Mouse (Mus musculus) heart, adult 8-10 months (tissue): ENCODE data around the gene Snx6. TPM values are rescaled to one million over a fixed set of nuclear protein-coding genes. Genes with fewer than 3 reads are reported as not detected.
A peak's percentile ranks its signal among the peaks of the same experiment; 100 is the strongest.
"Not testable (repeated sequence)": the region's sequence is repeated elsewhere in the genome, so short reads cannot be mapped to it uniquely, and the experiment has no call there.

Experiments
- DNase-seq: peaks from one replicate; pipeline ENCODE4 v3.0.0; 2022; ENCODE audit warnings: low spot score
- total RNA-seq, 4 experiments: library from RNA; stranded (reverse); gene quantifications; 2 replicates each; pipeline ENCODE4 v1.2.4; 2022

Snx6 gene
- total RNA-seq, 4 experiments from 2014 or later, result 27.1 to 31.7 (median 29.0) TPM

DNA sequence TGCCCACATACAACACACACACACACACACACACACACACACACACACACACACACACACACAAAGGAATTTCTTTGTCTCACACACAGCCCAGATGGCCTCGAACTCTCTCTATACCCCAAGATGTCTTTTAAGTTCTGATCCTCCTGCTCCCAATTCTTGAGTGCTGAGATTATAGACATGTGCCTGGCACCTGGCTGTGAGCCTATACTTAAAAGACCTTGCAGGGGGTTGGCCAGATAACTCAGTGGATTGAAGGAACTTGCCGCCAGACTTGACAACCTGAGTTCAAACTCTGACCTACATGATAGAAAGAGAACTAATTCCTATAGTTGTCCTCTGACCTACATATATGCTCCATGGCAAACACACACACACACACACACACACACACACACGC is 8.0 kb upstream of the Snx6 start:
- DNase-seq, result no peak

DNA sequence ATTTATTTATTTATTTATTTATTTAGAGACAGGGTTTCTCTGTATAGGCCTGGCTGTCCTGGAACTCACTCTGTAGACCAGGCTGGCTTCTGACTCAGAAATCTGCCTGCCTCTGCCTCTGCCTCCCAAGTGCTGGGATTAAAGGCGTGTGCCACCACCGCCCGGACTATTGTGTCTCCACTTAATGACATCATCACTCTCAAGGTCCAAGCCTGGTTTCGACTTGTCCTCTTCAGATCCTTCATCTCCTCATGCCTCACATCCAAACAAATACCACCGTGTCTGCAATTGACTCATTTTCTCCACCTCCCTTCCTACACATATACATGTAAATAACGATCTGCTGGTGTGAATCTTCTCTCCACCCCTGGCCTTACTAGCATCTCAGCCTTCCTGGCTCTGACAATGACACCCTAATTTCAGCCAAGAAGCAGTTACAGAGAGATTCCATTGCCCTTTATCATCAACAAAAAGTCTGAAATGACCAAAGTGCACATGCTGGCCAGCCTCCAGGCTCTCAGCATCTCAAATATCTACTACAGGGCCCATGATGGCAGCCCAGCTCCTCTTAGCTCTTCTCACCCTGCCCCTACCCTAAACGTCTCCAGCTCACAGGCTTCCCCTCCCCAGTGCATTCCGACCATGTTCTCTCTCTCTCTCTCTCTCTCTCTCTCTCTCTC is 1.2 kb upstream of the Snx6 start:
- no peak for DNase-seq

DNA sequence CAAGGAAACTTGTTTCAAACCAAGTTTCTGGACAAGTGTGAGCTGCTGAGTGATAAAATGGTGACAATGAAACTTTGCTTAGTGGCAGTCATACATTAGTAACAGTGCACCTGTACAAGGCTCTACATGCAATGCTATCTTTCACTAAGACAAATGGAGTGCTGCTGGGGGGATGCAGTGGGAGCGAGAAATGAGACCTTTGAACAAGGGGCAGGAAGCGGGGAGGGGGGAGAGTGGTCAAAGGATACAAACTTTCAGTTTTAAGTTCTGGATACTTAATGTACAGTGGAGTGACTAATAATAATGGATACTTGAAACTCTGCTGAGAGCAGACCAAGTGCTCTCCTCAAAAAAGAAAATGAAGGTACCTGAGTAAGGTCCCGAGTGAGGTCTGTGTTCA is 1.1 kb downstream of the Snx6 start:
- DNase-seq, result no peak

DNA sequence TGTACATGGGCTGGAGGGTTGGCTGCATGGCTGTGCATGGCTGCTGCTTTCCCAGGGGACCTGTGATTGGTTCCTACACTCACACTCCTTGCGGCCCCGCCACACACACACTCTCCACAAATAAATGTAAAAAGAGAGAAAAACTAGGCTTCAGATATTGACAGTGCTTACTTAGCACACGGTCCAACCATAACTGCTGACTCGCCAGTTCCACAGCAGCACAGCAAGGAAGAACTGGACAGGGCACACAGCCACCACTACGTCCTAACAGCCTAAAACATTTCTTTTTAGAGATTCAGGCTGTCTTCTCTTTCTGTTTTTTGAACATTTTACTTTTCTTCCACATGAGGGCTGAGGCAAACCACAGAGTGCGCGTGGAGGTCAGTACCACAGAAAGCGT is 4.0 kb downstream of the Snx6 start:
- no peak for DNase-seq

DNA sequence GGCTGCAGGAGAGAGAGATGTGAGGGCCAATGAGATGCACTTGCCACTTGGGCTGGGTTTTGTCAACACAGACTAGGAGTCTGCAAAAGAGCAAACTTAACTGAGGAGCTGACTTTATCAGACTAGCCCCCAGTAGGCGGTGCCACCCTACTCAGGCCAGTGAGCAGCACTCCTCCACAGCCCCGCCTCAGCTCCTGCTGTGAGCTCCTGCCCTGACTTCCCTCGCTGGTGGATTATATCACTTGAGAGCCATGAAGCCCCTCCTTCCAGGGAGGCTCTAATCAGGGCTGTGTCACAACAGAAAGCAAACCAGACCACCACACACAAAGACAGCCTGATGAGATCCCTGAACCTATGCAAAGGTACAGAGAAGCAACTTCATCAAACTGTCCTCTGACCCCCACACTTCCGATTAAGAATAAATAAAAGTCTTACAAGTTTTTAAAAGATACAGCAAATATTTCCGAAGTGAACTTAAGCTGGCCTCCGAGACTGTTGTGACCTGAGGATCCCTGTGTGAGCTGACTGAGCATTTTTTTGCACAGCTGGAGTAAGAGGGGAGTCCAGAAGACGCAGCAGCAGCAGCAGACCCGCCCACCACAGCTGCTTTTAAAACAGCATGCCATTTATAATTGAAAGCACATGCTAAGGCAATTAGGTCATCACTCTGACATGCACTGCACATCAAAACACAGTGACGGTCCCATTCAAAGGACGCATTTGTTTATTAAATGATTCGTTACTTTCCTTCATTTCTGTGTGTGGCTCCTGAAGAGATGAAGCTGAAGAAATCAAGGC is 6.0 kb downstream of the Snx6 start:
- DNase-seq, result peak; percentile 63

DNA sequence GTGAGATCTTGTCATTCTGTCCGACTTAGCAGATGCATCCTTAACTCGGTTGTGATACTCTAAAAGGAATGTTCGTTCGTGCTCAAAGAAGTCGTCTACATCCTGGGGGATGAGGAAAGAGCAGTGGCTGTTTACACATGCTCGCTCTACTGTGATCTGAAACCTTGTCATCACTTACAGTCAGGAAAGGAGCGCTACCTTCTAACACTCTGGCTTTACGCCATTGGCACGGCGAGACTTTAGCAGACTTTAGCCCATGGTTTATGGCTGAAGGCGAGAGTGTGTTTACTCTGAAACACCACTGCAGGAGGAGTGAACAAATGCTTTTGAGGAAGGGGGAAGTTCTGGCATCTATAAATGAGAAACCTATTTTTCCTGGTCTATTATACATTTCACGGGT is 31.9 kb downstream of the Snx6 start:
- no peak for DNase-seq

DNA sequence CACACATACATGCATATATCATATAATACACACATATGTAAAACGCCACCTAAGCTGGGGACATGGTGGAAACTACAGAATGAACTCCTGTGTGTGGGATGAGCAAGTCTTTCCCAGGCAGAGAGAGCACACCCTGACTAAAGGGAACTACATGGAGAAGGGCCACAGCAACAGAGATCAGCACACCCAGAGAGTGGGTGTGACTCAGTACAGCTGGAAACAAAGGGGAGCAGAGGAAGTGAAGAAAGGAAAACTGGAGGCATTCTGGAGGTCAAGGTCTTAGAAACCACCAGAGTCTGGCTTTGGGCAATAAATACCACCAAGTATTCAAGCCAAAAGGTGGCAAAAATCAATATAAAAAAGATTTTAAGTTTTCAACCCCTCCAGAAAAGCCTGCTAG is 34.8 kb downstream of the Snx6 start:
- DNase-seq, result no peak

DNA sequence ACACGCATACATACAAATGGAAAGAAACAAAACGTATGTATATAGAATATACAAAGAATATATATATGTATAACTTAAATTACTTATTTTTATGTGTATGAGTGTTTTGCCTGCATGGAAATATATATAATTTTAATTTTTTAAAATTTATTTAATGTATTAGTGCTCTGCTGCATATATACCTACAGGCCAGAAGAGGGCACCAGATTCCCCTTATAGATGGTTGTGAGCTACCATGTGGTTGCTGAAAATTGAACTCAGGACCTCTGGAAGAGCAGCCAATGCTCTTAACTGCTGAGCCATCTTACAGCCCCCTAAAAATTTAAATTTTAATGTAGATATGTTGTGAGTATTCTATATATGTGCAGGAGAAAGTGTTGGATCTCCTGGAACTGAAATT is 36.7 kb downstream of the Snx6 start:
- DNase-seq, result no peak

DNA sequence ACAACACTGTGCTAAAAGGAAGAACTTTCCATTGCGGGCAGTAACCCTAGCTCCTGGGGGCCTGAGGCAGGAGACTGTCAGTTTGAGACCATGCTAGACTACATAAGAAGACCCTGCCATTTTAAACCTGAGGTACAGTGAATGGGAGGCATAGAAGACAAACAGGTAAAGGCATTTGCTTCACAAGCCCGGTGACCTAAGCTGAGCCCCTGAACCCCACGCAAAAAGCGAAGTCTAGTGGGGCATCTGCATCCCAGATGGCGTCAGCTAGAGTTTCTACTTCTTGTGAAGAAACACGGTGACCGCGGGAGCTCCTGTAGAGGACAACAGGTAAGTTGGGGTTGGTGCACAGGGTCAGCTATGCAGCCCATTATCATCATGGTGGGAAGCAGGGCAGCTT is 46.9 kb downstream of the Snx6 start:
- DNase-seq, result no peak

DNA sequence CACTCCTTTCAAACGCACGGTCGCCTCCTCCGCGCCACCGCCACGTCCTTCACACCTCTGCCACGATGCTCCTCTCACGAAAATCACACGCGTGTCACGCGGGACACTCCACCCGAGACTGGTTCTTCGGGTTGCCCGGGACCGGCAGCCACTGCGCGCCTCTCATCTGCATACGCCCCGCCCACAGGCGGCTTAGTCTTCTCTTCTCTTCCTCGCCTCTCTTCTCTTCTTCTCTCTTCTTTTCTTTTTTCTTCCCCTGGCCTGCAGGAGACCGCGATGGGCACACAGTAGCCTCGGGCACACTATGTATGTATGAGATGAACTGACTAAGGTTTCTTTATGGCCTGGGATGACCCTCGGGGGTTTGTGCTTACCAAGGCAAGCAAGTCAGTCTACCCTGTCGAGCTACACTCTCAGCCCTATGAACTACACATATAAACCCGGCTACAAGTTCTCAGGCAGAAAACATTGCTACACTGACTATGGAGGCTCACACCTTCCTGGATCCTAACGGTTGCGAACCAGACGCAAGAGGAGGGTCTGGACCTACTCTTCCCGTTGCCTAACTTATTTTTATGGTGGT is 56.8 kb downstream of the Snx6 start:
- DNase-seq, result not testable (repeated sequence)

DNA sequence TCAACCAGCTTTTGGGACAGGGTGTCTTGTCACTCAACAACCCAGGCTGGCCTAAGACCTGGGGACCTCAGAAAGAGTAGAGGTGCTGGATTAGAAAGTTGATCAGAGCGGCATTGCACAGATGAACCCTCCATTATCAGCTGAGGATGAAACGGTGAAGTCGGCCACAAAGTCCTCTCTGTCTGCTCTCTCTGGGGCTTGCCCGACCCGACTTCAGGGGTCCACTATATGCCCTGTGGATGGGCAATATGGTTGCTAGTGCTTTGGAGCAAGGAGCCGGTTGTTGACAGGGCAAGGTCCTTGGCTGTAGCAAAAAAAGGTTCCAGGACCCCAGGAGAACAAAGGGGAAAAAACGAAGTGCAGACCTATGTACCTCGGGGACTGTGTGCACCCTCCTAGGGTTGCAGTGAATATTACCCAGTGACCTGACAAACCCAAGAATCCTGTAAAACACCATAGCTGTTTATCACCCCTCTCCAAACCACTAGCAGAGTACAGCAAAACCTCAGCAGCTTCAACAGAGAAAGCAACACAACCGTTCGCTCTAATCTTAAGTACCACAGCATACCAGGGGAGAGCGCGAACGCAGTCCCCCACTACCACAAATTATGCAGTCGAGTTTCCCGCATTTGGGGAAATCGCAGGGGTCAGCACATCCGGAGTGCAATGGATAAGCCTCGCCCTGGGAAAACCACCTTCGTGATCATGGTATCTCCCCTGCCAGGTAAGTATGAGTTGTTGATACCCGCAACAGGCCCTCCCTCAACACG is 57.4 kb downstream of the Snx6 start:
- DNase-seq, result not testable (repeated sequence)

DNA sequence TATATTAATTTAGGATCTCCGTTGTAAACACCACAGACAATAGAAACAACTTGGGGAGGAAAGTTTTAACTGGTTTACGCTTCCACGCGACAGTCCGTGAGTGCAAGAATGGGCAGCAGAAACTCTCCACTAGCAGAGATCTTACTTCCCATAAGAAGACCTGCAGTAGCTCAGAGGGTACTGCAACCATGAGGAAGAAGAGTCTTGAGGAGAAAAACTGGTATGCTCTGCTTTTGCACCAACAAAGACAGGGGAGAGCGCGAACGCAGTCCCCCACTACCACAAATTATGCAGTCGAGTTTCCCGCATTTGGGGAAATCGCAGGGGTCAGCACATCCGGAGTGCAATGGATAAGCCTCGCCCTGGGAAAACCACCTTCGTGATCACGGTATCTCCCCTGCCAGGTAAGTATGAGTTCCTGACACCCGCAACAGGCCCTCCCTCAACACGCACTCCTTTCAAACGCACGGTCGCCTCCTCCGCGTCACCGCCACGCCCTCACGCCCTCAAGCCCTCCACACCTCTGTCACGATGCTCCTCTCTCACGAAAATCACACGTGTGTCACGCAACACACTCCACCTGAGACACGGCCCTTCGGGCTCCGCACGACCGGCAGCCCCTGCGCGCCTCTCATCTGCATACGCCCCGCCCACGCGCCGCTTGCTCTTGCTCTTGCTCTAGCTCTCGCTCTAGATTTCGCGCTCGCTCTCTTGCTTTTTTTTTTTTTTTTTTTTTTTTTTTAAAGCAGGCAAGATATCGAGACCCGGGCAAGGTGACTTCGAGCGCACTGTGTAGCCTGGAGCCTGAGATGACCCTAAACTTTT is 61.0 kb downstream of the Snx6 start:
- not testable (repeated sequence) for DNase-seq

DNA sequence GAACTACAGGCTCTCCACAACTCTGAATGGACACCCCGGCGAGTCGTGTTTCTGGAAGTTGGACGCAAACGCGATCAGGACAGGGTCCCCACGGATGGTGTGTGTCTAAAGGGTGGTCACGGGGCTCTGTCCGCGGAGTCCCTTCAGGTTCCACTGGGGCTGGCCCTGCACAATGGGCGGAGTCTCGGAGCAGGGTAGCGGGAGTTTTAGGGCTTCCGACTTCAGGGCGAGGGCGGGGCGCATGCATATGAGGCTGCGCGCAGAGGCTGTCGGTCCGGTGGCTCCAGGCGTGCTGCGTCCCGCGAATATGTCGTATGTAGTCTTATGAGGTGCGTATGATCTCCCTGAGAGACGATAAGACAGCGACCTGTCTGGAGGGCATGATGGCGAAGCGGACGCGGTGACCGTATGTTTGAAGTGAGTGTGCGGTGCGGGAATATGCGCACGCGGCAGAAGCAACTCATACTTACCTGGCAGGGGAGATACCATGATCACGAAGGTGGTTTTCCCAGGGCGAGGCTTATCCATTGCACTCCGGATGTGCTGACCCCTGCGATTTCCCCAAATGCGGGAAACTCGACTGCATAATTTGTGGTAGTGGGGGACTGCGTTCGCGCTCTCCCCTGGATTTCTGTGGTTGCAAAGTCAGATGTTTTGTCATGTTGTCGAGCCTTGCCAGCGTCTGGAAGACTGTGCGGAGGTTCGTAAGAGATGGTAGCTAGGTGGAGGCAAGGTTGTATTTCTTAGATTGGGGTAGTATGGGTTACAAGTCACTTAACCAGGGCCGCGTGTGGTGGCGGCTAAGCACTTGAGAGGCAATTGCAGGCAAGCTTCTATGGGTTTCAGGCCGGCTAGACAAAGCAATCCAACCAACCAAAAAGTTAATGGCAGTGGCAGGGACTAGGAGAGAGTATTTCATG is 66.1 kb downstream of the Snx6 start:
- not testable (repeated sequence) for DNase-seq

DNA sequence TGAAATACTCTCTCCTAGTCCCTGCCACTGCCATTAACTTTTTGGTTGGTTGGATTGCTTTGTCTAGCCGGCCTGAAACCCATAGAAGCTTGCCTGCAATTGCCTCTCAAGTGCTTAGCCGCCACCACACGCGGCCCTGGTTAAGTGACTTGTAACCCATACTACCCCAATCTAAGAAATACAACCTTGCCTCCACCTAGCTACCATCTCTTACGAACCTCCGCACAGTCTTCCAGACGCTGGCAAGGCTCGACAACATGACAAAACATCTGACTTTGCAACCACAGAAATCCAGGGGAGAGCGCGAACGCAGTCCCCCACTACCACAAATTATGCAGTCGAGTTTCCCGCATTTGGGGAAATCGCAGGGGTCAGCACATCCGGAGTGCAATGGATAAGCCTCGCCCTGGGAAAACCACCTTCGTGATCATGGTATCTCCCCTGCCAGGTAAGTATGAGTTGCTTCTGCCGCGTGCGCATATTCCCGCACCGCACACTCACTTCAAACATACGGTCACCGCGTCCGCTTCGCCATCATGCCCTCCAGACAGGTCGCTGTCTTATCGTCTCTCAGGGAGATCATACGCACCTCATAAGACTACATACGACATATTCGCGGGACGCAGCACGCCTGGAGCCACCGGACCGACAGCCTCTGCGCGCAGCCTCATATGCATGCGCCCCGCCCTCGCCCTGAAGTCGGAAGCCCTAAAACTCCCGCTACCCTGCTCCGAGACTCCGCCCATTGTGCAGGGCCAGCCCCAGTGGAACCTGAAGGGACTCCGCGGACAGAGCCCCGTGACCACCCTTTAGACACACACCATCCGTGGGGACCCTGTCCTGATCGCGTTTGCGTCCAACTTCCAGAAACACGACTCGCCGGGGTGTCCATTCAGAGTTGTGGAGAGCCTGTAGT is 76.4 kb downstream of the Snx6 start:
- DNase-seq, result not testable (repeated sequence)

DNA sequence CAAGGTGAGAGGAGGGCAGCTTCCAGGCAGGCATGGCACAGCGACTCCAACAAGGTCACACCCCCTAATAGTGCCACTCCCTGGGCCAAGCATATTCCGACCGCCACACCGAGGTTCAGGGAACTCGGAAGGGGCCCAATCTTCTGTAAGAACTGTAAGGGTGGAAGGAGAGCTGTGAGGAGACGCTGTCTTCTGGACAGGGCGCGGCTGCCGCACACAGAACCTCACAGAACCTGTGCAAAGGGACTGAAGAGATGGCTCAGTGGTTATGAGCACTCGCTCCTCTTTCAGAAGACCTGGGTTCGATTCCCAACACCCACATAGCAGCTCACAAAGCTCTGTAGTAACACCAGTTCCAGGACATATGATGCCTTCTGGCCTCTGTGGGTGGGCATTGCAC is 78.0 kb downstream of the Snx6 start:
- not testable (repeated sequence) for DNase-seq

DNA sequence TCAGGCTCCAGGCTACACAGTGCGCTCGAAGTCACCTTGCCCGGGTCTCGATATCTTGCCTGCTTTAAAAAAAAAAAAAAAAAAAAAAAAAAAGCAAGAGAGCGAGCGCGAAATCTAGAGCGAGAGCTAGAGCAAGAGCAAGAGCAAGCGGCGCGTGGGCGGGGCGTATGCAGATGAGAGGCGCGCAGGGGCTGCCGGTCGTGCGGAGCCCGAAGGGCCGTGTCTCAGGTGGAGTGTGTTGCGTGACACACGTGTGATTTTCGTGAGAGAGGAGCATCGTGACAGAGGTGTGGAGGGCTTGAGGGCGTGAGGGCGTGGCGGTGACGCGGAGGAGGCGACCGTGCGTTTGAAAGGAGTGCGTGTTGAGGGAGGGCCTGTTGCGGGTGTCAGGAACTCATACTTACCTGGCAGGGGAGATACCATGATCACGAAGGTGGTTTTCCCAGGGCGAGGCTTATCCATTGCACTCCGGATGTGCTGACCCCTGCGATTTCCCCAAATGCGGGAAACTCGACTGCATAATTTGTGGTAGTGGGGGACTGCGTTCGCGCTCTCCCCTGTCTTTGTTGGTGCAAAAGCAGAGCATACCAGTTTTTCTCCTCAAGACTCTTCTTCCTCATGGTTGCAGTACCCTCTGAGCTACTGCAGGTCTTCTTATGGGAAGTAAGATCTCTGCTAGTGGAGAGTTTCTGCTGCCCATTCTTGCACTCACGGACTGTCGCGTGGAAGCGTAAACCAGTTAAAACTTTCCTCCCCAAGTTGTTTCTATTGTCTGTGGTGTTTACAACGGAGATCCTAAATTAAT is 81.5 kb downstream of the Snx6 start:
- peak; percentile 41 for DNase-seq

DNA sequence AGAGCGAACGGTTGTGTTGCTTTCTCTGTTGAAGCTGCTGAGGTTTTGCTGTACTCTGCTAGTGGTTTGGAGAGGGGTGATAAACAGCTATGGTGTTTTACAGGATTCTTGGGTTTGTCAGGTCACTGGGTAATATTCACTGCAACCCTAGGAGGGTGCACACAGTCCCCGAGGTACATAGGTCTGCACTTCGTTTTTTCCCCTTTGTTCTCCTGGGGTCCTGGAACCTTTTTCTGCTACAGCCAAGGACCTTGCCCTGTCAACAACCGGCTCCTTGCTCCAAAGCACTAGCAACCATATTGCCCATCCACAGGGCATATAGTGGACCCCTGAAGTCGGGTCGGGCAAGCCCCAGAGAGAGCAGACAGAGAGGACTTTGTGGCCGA is 85.0 kb downstream of the Snx6 start:
- DNase-seq, result peak; percentile 22
